Mouse (Mus musculus): ENCODE measurements around the gene Cntf. TPM values are rescaled to one million over a fixed set of nuclear protein-coding genes. Genes with fewer than 3 reads are reported as not detected.
A peak's percentile ranks its signal among the peaks of the same experiment; 100 is the strongest.

The Cntf gene
- 1.4 and 1.9 TPM in 2 replicates for polyA plus RNA-seq (2015; fragmentation: Nextera tagmentation; extraction: Ambion mirVana)

DNA sequence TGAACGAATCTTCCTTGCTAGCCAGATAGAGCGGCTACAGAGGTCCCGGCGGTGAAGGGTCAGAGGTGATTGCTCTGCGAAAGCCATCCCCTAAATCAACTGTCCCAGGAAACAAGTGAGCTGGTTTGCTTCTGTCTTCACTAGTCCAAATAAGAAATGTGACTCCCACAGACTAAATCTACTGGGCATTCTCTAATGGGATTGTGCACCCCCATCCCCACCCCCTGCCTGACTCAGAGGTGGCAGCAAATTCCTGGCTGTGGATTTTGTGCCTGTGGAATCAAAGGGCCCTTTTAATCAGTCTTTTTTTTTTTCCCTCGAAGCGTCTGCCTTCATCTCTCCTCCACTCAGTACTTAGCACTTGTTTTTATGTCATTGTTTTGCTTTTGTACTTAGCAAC lies at the start of gene Cntf:
Gene Cntf, minus strand, starts transcription at position 325 of the 400 bp plus-strand sequence.
- Histone ChIP-seq H3K9me3 (no peaks in the 10 kb centered on the region), H3K36me3 (peaks cover 66% of the 10 kb centered on the region), H3K9ac (no peak within 1 kb of the TSS), H3K4me1 (no peaks in the 10 kb centered on the region), H3K4me2 (no peak within 1 kb of the TSS), H3K27ac (no peak within 1 kb of the TSS), H3K27me3 (no peaks in the 10 kb centered on the region), H3K4me3 (no peak within 1 kb of the TSS)
- ATAC-seq (ENCODE audit: insufficient number of reproducible peaks, insufficient read depth, low FRiP score, low TSS enrichment, low read depth) = no peak
- 85% methylated on average over 7 of the region's 7 CpGs for WGBS

GRCm38 (mm10) chr19:12813883-12814282 lies 48.5 kb upstream of the Cntf start:
- Histone ChIP-seq H3K27me3 (no peaks in the 10 kb centered on the region), H3K4me3 (no peak overlapping the region), H3K36me3 (no peaks in the 10 kb centered on the region), H3K27ac (no peak overlapping the region), H3K4me1 (no peaks in the 10 kb centered on the region), H3K9ac (no peak overlapping the region), H3K9me3 (no peaks in the 10 kb centered on the region), H3K4me2 (no peak overlapping the region)
- WGBS = 73% methylated on average over 1 of the region's 1 CpGs
- ATAC-seq (ENCODE audit: insufficient number of reproducible peaks, insufficient read depth, low FRiP score, low TSS enrichment, low read depth) = no peak

DNA sequence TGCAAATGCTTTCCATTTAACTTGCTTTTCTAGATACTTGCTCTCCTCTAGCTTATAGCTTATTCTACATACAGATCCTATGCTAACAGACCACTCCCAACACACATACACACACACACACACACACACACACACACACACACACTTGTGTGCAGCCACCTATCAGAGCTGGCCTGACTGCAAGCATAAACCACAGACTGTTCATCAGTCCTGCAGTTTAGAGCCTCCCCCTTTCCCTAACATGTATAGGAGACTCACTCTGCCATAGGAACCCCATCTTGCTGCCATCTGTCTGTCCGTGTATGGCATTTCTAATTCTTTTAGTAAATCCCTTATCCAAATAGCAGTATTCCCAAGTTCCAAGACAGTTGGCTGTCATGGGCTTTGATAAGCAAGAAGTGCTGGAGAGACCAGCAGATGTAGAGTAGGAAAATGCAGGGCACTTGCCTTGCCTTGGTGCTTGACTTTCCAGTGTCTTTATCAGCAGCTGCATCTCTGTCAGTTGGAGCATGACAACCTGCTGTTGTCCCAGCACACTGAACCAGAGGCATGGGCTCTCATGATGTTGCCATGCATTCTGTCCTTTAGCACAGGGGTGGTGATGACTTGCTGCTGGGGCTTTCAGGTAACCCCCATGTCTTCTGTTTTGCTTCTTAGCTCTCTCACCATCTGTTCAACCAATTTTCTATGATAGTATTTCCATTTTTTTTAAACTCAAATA lies 47.4 kb upstream of the Cntf start:
- Histone ChIP-seq H3K36me3 (no peaks in the 10 kb centered on the region), H3K9me3 (no peaks in the 10 kb centered on the region), H3K9ac (no peak overlapping the region), H3K4me1 (no peaks in the 10 kb centered on the region), H3K27me3 (no peaks in the 10 kb centered on the region), H3K27ac (no peak overlapping the region), H3K4me2 (no peak overlapping the region), H3K4me3 (no peak overlapping the region)
- no peak for ATAC-seq (ENCODE audit: insufficient number of reproducible peaks, insufficient read depth, low FRiP score, low TSS enrichment, low read depth)
- WGBS = 61% methylated on average over 1 of the region's 1 CpGs

DNA sequence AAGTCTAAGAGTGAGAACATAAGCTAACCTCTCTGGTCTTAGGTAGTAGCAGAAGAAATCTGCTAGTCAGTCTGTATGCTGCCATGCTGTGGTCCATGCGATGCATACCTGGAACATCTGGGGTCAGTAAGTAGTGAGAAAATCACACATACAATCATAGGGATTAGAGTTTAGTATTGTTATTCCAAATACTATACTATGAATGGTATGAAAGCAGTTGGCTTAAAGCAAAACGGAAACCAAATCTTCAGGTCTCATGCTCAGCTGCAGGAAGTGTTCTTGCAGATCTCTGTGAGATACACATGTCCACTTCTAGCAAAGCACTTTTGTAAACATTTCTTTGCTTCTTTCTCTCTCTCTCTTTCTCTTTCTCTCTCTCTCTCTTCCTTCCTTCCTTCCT lies 40.8 kb upstream of the Cntf start:
- ATAC-seq (ENCODE audit: insufficient number of reproducible peaks, insufficient read depth, low FRiP score, low TSS enrichment, low read depth) = no peak
- no peaks in the 10 kb centered on the region for H3K4me1 ChIP-seq
- WGBS = 72% methylated on average over 2 of the region's 2 CpGs
- H3K9me3 ChIP-seq = no peaks in the 10 kb centered on the region
- no peak overlapping the region for H3K9ac ChIP-seq
- H3K27me3 ChIP-seq = no peaks in the 10 kb centered on the region
- H3K4me2 ChIP-seq = no peak overlapping the region
- H3K4me3 ChIP-seq = no peak overlapping the region
- H3K36me3 ChIP-seq = no peaks in the 10 kb centered on the region
- H3K27ac ChIP-seq = no peak overlapping the region

GRCm38 (mm10) chr19:12805730-12806129 lies 40.3 kb upstream of the Cntf start:
- H3K4me2 ChIP-seq = no peak overlapping the region
- no peaks in the 10 kb centered on the region for H3K4me1 ChIP-seq
- H3K27me3 ChIP-seq = no peaks in the 10 kb centered on the region
- H3K27ac ChIP-seq = no peak overlapping the region
- no peaks in the 10 kb centered on the region for H3K9me3 ChIP-seq
- H3K4me3 ChIP-seq = no peak overlapping the region
- H3K9ac ChIP-seq = no peak overlapping the region
- ATAC-seq (ENCODE audit: insufficient number of reproducible peaks, insufficient read depth, low FRiP score, low TSS enrichment, low read depth) = no peak
- WGBS = 85% methylated on average over 3 of the region's 3 CpGs
- H3K36me3 ChIP-seq = no peaks in the 10 kb centered on the region

DNA sequence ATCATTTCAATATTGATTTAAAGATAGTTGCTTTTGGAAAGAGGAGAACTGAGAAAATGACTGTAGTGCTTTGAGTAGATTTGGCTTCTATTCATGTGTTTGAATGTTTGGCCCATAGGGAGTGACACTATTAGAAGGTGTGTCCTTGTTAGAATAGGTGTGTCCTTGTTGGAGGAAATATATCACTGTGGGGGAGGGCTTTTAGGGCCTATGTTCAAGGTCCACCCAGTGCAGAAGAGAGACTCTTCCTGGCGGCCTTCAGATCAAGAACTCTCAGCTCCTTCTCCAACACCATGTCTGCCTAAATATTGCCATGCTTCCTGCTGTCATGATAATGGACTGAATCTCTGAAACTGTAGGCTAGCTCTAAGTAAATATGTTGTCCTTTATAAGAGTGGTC lies 38.8 kb upstream of the Cntf start:
- H3K4me1 ChIP-seq = no peaks in the 10 kb centered on the region
- 88% methylated on average over 1 of the region's 1 CpGs for WGBS
- H3K4me2 ChIP-seq = no peak overlapping the region
- no peak overlapping the region for H3K4me3 ChIP-seq
- no peak overlapping the region for H3K9ac ChIP-seq
- H3K36me3 ChIP-seq = no peaks in the 10 kb centered on the region
- H3K27ac ChIP-seq = no peak overlapping the region
- no peaks in the 10 kb centered on the region for H3K9me3 ChIP-seq
- no peaks in the 10 kb centered on the region for H3K27me3 ChIP-seq
- ATAC-seq (ENCODE audit: insufficient number of reproducible peaks, insufficient read depth, low FRiP score, low TSS enrichment, low read depth) = no peak

- no peak overlapping the region for H3K9ac ChIP-seq
- no peaks in the 10 kb centered on the region for H3K36me3 ChIP-seq
- H3K4me3 ChIP-seq = no peak overlapping the region
- H3K9me3 ChIP-seq = no peaks in the 10 kb centered on the region
- WGBS = 71% methylated on average over 3 of the region's 3 CpGs
- H3K4me1 ChIP-seq = no peaks in the 10 kb centered on the region
- no peak overlapping the region for H3K27ac ChIP-seq
- H3K4me2 ChIP-seq = no peak overlapping the region
- H3K27me3 ChIP-seq = no peaks in the 10 kb centered on the region
- no peak for ATAC-seq (ENCODE audit: insufficient number of reproducible peaks, insufficient read depth, low FRiP score, low TSS enrichment, low read depth)
These were observed 37.4 kb upstream of the Cntf start for GRCm38 (mm10) chr19:12802830-12803229.

- Histone ChIP-seq H3K9ac (no peak overlapping the region), H3K4me1 (no peaks in the 10 kb centered on the region), H3K27ac (no peak overlapping the region), H3K9me3 (no peaks in the 10 kb centered on the region), H3K4me3 (no peak overlapping the region), H3K4me2 (no peak overlapping the region), H3K27me3 (no peaks in the 10 kb centered on the region), H3K36me3 (no peaks in the 10 kb centered on the region)
- no peak for ATAC-seq (ENCODE audit: insufficient number of reproducible peaks, insufficient read depth, low FRiP score, low TSS enrichment, low read depth)
- WGBS = 73% methylated on average over 3 of the region's 3 CpGs
These were observed 35.6 kb upstream of the Cntf start for GRCm38 (mm10) chr19:12801046-12801445.

DNA sequence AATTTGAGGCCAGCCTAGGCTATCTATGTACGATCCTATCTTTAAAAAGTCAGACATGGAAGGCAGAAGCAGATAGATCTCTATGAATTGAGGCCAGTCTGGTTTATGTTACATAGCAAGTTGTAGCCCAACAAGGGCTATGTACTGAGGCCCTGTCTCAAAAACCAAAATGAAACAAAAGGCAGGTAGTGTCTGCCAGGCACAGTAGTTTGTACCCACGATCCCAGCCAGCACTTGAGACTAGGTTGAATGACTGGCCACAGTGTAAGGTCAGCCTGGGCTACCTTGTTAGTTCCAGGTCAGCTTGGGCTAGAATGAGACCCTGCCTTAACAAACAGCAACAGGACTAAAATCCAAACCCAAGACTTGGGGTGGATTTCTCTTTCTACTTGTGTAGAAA lies 35.2 kb upstream of the Cntf start:
- no peak overlapping the region for H3K27ac ChIP-seq
- H3K27me3 ChIP-seq = no peaks in the 10 kb centered on the region
- no peak for ATAC-seq (ENCODE audit: insufficient number of reproducible peaks, insufficient read depth, low FRiP score, low TSS enrichment, low read depth)
- 74% methylated on average over 2 of the region's 2 CpGs for WGBS
- H3K4me1 ChIP-seq = no peaks in the 10 kb centered on the region
- no peak overlapping the region for H3K4me3 ChIP-seq
- no peaks in the 10 kb centered on the region for H3K36me3 ChIP-seq
- no peak overlapping the region for H3K4me2 ChIP-seq
- H3K9me3 ChIP-seq = no peaks in the 10 kb centered on the region
- H3K9ac ChIP-seq = no peak overlapping the region

DNA sequence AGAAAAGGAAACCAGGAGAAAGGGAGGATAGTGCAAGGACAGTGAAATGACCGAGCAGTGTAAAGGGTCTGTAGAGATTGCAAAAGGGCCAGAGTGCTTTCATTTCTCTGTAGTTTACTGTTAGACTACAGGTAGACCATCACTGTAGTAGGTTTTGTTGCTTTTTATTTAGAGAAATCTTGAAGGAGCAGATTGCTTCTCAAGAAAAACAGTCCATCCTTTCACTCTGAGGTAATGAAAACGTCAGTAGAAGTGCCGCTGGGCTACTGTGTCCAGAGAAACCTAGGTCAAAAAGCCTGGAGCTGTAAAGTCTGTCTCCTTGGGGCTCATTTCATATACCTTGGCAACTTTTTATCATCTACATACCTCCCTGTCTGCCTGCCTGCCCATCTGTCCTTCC lies 33.6 kb upstream of the Cntf start:
- H3K4me2 ChIP-seq = no peak overlapping the region
- H3K4me3 ChIP-seq = no peak overlapping the region
- no peaks in the 10 kb centered on the region for H3K9me3 ChIP-seq
- WGBS = 83% methylated on average over 3 of the region's 3 CpGs
- H3K36me3 ChIP-seq = no peaks in the 10 kb centered on the region
- no peak for ATAC-seq (ENCODE audit: insufficient number of reproducible peaks, insufficient read depth, low FRiP score, low TSS enrichment, low read depth)
- H3K27me3 ChIP-seq = no peaks in the 10 kb centered on the region
- H3K4me1 ChIP-seq = no peaks in the 10 kb centered on the region
- H3K9ac ChIP-seq = no peak overlapping the region
- H3K27ac ChIP-seq = no peak overlapping the region

DNA sequence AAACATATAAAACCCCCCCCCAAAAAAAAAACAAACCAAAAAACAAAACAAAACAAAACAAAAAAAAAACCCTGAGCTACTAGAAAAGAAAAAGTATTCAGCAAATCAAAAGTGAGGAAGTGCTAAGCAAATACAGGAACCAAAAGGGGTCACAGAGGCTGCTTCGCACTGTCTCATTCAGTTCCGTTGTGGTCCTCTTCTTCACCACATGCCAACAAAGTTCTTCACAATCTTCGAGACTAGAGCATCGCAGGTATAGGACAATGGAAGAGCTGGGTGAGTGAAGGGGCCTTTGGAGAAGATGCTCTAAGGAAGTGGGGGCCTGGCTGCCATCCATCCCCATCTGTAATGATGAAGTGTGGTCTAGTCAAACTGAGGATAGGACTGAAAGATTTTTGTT lies 33.0 kb upstream of the Cntf start:
- no peak for ATAC-seq (ENCODE audit: insufficient number of reproducible peaks, insufficient read depth, low FRiP score, low TSS enrichment, low read depth)
- WGBS = 80% methylated on average over 4 of the region's 4 CpGs
- Histone ChIP-seq H3K36me3 (no peaks in the 10 kb centered on the region), H3K9me3 (no peaks in the 10 kb centered on the region), H3K4me2 (no peak overlapping the region), H3K4me3 (no peak overlapping the region), H3K27me3 (no peaks in the 10 kb centered on the region), H3K4me1 (no peaks in the 10 kb centered on the region), H3K27ac (no peak overlapping the region), H3K9ac (no peak overlapping the region)

GRCm38 (mm10) chr19:12797071-12797470 lies 31.6 kb upstream of the Cntf start:
- under 1% methylated on average over 7 of the region's 7 CpGs for WGBS
- ATAC-seq (ENCODE audit: insufficient number of reproducible peaks, insufficient read depth, low FRiP score, low TSS enrichment, low read depth) = no peak

More at GRCm38 (mm10) chr19:12797071-12797470, 31.6 kb upstream of the Cntf start:
- no peaks in the 10 kb centered on the region for H3K27me3 ChIP-seq
- H3K4me1 ChIP-seq = peaks cover 3% of the 10 kb centered on the region
- H3K27ac ChIP-seq = peak overlapping the region; percentile 100
- no peaks in the 10 kb centered on the region for H3K9me3 ChIP-seq
- peak overlapping the region; percentile 71 for H3K4me2 ChIP-seq
- no peaks in the 10 kb centered on the region for H3K36me3 ChIP-seq
- peak overlapping the region; percentile 90 for H3K4me3 ChIP-seq
- peak overlapping the region; percentile 90; the same call in 1 of the 2 replicates for H3K9ac ChIP-seq

All from embryonic facial prominence, embryonic 13.5 days (tissue).